Mouse (Mus musculus) lung, postnatal 14 days (tissue): ENCODE results near the gene Gm17571.

Experiments used
- DNase-seq: peaks from one replicate; pipeline ENCODE4 v3.0.0; 2021

Gm17571 gene

GRCm38 (mm10) chr9:13454651-13455123 lies 8.1 kb upstream of the Gm17571 start:
- DNase-seq, result no peak

- DNase-seq, result no peak
These were observed 2.2 kb upstream of the Gm17571 start for GRCm38 (mm10) chr9:13448716-13449115.

- DNase-seq, result no peak
These were observed 317 bp downstream of the Gm17571 start for GRCm38 (mm10) chr9:13446236-13446635.

- DNase-seq, result no peak
These were observed 2.9 kb downstream of the Gm17571 start for GRCm38 (mm10) chr9:13443484-13444211.

DNA sequence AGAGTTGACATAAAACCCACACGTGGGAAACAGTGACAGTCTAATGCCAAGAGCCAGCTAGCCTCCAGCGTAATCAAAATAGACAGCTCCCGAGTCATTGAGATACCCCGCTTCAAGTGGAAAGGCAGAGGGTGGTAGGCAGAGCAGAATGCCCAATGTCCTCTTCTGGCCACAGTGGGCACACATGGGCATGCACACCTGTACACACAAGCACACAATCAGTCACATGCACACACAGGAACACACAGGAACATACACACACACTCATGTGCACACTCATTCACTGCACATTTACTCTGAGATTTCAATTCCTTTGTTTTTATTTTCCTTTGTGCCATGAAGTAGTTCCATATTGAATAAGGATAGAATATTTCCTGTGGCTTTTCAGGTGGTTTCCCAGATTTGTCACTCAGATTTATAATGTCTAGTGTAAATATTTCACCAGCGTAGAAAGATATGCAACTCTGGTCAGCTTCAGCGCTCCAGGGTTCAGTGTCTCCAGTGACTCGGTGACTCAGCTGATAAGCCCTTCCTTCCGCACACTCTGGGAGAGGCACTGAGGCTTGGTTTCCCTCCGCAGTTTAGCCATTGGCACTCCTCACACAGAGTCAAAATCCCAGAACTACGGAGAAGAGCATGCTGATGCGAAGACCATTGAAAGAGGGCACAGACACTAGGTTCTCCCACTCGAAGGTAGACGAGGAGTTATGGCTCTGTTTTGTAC lies 4.4 kb downstream of the Gm17571 start:
- DNase-seq, result no peak

DNA sequence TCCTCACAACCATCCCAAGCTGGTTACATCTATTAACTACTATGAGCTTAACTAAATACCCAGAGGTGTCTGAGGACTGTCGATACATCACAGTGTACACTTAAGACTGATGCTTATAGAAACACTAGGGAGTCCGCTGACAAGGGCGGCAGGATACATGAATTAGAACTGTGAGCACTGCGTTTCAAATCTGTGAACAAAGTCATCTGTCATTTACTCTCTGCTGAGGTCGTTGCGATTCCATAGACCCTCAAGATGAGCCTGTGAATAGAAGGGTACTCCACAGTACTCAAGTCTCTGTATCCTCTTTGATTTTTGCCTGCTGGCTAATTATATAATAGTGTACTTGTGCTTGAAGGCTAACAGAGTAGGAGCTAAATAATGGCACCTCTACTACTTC lies 5.6 kb downstream of the Gm17571 start:
- DNase-seq, result no peak

- DNase-seq, result no peak
These were observed 13.0 kb downstream of the Gm17571 start for GRCm38 (mm10) chr9:13433501-13434090.

- DNase-seq, result no peak
These were observed 14.9 kb downstream of the Gm17571 start for GRCm38 (mm10) chr9:13431646-13432045.

- DNase-seq, result no peak
These were observed 15.8 kb downstream of the Gm17571 start for GRCm38 (mm10) chr9:13430744-13431143.

- DNase-seq, result peak; percentile 22
These were observed 16.3 kb downstream of the Gm17571 start for GRCm38 (mm10) chr9:13430302-13430701.

DNA sequence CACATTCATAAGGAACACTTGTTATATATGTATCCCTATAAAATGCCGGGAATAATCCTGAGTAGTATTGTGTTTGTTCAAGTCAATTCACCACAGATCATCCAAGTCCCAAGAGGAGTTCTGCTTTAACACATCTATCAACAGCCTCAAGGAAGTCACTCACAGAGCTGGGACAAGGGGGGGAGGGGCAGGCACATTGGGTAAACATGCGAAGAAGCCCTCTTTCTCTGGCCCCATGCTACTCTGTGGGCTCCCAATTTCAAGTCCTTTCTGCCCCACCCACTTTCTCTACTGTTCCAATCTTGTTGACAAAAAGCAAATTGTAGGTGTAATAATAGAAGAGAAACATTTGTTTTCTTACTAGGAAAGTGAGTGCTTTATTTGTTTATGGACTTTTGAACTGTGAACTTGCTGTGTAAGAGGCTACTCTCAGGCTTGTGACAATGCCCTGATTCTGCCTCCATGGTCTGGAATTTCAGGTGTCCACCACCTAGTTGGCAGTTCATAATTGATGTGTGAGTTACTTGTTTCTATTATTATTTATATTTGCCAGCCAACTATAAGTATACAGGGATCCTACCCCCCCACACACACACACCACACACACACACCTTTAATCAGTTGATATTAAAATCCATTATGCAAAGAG lies 17.0 kb downstream of the Gm17571 start:
- DNase-seq, result no peak

DNA sequence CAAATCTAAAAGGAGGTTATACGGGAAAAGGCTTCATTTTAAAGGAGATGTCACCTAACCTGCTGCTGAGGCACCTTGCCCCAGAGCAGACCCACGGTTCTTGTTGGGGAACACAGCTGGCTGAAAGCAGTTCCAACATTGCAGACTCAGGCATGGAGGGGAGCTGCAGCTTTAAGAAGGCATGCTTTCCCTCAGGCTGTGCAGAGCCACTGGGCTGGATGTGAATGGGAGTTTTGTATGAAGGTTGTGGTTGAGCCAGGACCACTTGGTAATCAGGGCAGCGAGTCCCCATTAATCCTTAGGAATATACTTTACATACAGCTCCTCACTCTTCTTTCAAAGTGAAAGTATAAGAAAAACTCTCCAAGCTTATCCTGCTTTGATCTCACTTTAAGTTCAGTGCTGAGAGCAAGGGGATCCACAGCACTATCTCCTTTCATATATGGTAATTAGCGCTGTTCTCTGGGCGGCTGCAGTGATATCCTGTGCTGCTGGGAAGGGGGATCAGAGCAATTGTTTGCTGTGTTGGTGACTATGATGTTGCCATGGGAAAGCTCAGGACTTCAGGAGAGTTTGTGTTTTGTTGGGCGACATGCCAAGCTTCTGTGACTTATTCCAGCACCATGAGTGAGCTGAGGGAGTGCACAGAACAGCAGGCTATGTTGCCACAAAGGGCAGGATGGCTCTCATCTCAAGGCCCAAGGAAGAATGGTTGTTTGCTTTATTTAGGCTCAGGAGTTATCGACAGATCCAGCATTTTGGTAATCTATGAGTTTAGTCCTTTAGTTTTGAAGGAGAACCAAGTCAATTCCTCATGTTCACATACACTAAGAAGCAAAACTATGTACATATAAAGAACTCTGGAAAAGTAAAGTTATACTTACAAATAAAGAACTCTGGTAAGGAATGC lies 21.3 kb downstream of the Gm17571 start:
- peak; percentile 81 for DNase-seq

- DNase-seq, result no peak
These were observed 32.3 kb downstream of the Gm17571 start for GRCm38 (mm10) chr9:13414230-13414766.
